Mouse (Mus musculus) bone marrow macrophage, adult 2 months (primary cell): ENCODE data around the gene Fcgr1.

Experiments used
- CTCF ChIP-seq: IDR thresholded peaks from 2 replicates; pipeline ENCODE4 v1.5.1; 2012; ENCODE audit warnings: low read depth, mild to moderate bottlenecking, low read length, moderate library complexity
- POLR2A ChIP-seq: IDR thresholded peaks from 2 replicates; pipeline ENCODE4 v1.6.1; 2012; ENCODE audit warnings: mild to moderate bottlenecking, low read depth, low read length, borderline replicate concordance

DNA sequence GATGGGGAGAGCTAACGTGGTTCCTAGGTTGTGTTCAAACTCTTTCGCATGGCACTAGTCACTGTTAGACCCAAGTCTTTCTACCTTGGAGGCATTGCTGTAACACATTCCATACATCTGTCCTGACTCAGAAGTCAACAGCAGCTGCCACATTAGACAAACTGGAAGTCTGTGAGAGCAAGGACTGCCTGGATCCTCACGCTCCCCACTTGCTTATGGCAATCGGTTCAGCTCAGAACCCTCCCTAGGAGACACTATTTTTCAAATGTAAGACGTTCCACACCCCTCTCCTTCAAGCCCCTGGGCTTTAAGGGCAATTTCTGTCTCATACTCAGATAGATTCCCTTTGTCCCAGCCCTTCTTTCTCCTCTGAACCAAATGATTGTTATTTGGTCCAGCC is 8.3 kb upstream of the Fcgr1 start:
- TF ChIP-seq CTCF, result no peak
- TF ChIP-seq POLR2A, result no peak
